Mouse (Mus musculus) neural tube, embryonic 11.5 days (tissue): ENCODE data around the gene D130052B06Rik. TPM values are rescaled to one million over a fixed set of nuclear protein-coding genes. Genes with fewer than 3 reads are reported as not detected.
A peak's percentile ranks its signal among the peaks of the same experiment; 100 is the strongest.

Source experiments
- ATAC-seq: fragments of 200-750 bp; cut with Nextera tagmentation; 2 replicates; pipeline ENCODE4 v1.8.0; 2017; ENCODE audit warnings: moderate number of reproducible peaks, mild to moderate bottlenecking, moderate TSS enrichment, moderate library complexity; ENCODE audit not compliant: insufficient read depth, low FRiP score, low TSS enrichment
- DNase-seq: peaks from one replicate; pipeline ENCODE4 v3.0.0-alpha.2; 2015; ENCODE audit warnings: low spot score
- H3K27ac ChIP-seq: fragments of 300-500 bp; sonication (generic); 2 replicates; pipeline ENCODE4 v1.5.1; 2014; ENCODE audit warnings: low read depth, mild to moderate bottlenecking, low read length
- H3K27me3 ChIP-seq: fragments of 300-500 bp; sonication (generic); 2 replicates; pipeline ENCODE4 v1.6.1; 2014; ENCODE audit warnings: mild to moderate bottlenecking, low read length, mixed read lengths; ENCODE audit not compliant: control insufficient read depth, insufficient read depth
- H3K36me3 ChIP-seq: fragments of 300-500 bp; sonication (generic); 2 replicates; pipeline ENCODE4 v1.6.1; 2014; ENCODE audit warnings: mild to moderate bottlenecking, low read length, moderate library complexity, mixed read lengths; ENCODE audit not compliant: control insufficient read depth, insufficient read depth
- H3K4me1 ChIP-seq: fragments of 300-500 bp; sonication (generic); 2 replicates; pipeline ENCODE4 v1.6.1; 2014; ENCODE audit warnings: low read length, mixed read lengths; ENCODE audit not compliant: control insufficient read depth, insufficient read depth
- H3K4me2 ChIP-seq: fragments of 300-500 bp; sonication (generic); 2 replicates; pipeline ENCODE4 v1.6.1; 2014; ENCODE audit warnings: low read depth, mild to moderate bottlenecking, moderate library complexity
- H3K4me3 ChIP-seq: fragments of 300-500 bp; sonication (generic); 2 replicates; pipeline ENCODE4 v1.5.1; 2014; ENCODE audit warnings: low read depth, low read length
- H3K9ac ChIP-seq: fragments of 300-500 bp; sonication (generic); 2 replicates; pipeline ENCODE4 v1.6.1; 2014; ENCODE audit warnings: mild to moderate bottlenecking, low read length
- H3K9me3 ChIP-seq: fragments of 300-500 bp; sonication (generic); 2 replicates; pipeline ENCODE4 v1.6.1; 2016; ENCODE audit warnings: low read length; ENCODE audit not compliant: control insufficient read depth
- WGBS: fragments of 180-500 bp; shearing (Covaris S2); extraction: QIAGEN DNeasy Blood & Tissue Kit; methylation state at CpG from one replicate; pipeline ENCODE4 v1.1.7; 2014; 5-methylcytosine and 5-hydroxymethylcytosine counted together
- polyA plus RNA-seq: library from polyadenylated mRNA; unstranded; fragments of >200 nt; fragmentation: Nextera tagmentation; extraction: Ambion mirVana; gene quantifications from 2 replicates; pipeline ENCODE4 v1.2.1, GENCODE M21; 2014

Gene D130052B06Rik
- polyA plus RNA-seq, 1 experiment from 2014 or later: 0.09 TPM

GRCm38 (mm10) chr11:33590771-33591170 lies 8.3 kb upstream of the D130052B06Rik start:
- no peaks in the 10 kb centered on the region for H3K27me3 ChIP-seq
- H3K4me3 ChIP-seq: no peak overlapping the region
- 89% methylated on average over 3 of the region's 3 CpGs for WGBS
- H3K36me3 ChIP-seq: no peaks in the 10 kb centered on the region
- DNase-seq (no peak), ATAC-seq (no peak)
- H3K4me1 ChIP-seq: no peaks in the 10 kb centered on the region
- no peak overlapping the region for H3K9ac ChIP-seq
- H3K4me2 ChIP-seq: no peak overlapping the region
- no peak overlapping the region for H3K27ac ChIP-seq
- no peaks in the 10 kb centered on the region for H3K9me3 ChIP-seq

DNA sequence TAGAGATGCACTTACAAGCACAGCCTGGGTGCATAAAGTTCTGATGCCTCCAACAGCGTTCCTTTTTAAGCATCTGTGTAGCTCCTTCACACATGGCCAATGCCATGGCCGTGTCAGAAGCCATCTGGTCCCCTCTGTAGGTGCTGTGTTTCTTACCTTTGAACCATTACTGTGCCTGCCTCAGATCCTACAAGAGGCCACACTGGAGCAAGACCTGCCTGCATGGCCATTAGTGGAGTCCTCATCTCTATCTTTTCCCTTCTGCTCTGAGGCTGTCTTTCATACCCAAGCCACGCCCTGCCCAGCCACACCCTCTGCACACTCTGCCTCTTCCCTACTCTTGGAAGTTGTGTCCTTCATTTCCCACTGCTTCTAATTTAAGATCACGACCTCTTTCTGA lies 6.3 kb upstream of the D130052B06Rik start:
- no peak overlapping the region for H3K9ac ChIP-seq
- no peaks in the 10 kb centered on the region for H3K27me3 ChIP-seq
- no peaks in the 10 kb centered on the region for H3K9me3 ChIP-seq
- no peak overlapping the region for H3K27ac ChIP-seq
- H3K36me3 ChIP-seq: no peaks in the 10 kb centered on the region
- no peak overlapping the region for H3K4me3 ChIP-seq
- ATAC-seq (no peak), DNase-seq (no peak)
- 79% methylated on average over 4 of the region's 4 CpGs for WGBS
- H3K4me1 ChIP-seq: no peaks in the 10 kb centered on the region
- H3K4me2 ChIP-seq: no peak overlapping the region

- Histone ChIP-seq H3K36me3 (no peaks in the 10 kb centered on the region), H3K27me3 (no peaks in the 10 kb centered on the region), H3K4me1 (no peaks in the 10 kb centered on the region), H3K4me2 (no peak overlapping the region), H3K9ac (no peak overlapping the region), H3K27ac (no peak overlapping the region), H3K4me3 (no peak overlapping the region), H3K9me3 (no peaks in the 10 kb centered on the region)
- WGBS: 71% methylated on average over 4 of the region's 4 CpGs
- no peak for DNase-seq
- no peak for ATAC-seq
These were observed 2.4 kb upstream of the D130052B06Rik start for GRCm38 (mm10) chr11:33596655-33597054.

DNA sequence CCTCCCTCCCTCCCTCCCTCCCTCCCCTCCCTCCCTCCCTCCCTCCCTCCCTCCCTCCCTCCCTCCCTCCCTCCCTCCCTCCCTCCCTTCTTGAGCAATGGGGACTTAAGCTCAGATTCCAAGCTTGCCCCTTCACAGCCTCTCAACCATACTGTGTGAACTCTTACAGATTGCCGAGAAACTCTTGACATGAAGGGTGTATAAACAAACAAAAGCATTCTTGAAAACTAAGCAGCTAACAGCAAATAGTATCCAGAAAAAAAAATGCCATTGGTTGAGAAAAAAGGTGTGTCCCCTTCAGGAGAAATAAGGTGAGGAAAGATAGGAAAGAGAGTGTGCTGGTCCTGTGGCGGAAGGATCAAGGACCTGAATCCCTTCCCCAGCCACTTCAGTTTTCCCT lies 4.1 kb downstream of the D130052B06Rik start:
- ATAC-seq (no peak), DNase-seq (no peak)
- Histone ChIP-seq H3K9me3 (no peaks in the 10 kb centered on the region), H3K27me3 (no peaks in the 10 kb centered on the region), H3K4me1 (no peaks in the 10 kb centered on the region), H3K4me3 (no peak overlapping the region), H3K4me2 (no peak overlapping the region), H3K36me3 (no peaks in the 10 kb centered on the region), H3K9ac (no peak overlapping the region), H3K27ac (no peak overlapping the region)
- 82% methylated on average over 2 of the region's 2 CpGs for WGBS

DNA sequence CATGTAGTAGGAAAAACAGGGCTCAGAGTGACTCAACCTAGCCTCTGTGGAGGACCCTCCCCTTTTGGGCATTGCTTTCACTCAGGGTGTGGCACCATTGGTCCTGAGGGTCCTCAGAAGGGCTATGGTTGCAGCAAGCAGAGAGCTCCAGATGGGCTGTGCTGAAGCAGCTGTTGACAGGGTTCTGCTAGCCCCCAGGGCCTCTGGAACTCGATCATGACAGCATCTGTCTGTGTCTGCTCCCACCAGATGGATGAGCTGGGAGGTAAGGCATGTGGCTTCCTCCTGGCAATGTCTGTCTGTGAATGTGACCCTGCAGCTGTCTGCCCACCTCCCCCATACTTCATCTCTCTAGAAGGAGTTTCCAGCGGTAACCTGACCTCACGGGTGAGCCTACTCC lies 8.7 kb downstream of the D130052B06Rik start:
- Histone ChIP-seq H3K4me1 (no peaks in the 10 kb centered on the region), H3K9me3 (no peaks in the 10 kb centered on the region), H3K4me3 (no peak overlapping the region), H3K9ac (no peak overlapping the region), H3K27ac (no peak overlapping the region), H3K36me3 (no peaks in the 10 kb centered on the region), H3K4me2 (no peak overlapping the region), H3K27me3 (no peaks in the 10 kb centered on the region)
- WGBS: 23% methylated on average over 3 of the region's 3 CpGs
- ATAC-seq (no peak), DNase-seq (peak; percentile 33)

DNA sequence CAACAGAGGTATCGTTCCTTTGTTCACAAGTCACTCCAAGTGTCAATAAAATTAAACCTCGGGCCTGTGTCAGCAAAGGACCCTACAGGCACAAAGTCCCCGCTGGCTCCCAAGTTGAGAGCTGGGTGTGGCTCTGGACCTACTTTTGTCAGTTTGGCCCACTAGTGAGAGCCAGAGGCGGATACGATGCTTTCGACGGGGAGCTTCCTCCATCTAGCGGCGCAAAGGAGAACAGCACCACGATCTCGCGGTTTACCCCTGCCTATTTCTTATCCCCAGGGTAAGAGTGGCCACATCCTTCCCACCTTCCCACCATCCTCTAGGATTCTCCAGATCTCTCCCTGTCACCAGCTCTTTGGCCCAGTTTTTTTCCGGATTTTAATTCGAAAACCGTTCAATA lies 15.1 kb downstream of the D130052B06Rik start:
- no peak overlapping the region for H3K4me3 ChIP-seq

GRCm38 (mm10) chr11:33627136-33627742 lies 28.1 kb downstream of the D130052B06Rik start:
- 88% methylated on average over 4 of the region's 4 CpGs for WGBS

More for the DNA sequence above, 15.1 kb downstream of the D130052B06Rik start:
- no peaks in the 10 kb centered on the region for H3K4me1 ChIP-seq
- 7% methylated on average over 15 of the region's 15 CpGs for WGBS
- H3K9ac ChIP-seq: no peak overlapping the region
- ATAC-seq (peak; percentile 53), DNase-seq (peak; percentile 81)
- no peaks in the 10 kb centered on the region for H3K36me3 ChIP-seq
- no peaks in the 10 kb centered on the region for H3K9me3 ChIP-seq
- H3K27me3 ChIP-seq: no peaks in the 10 kb centered on the region
- H3K27ac ChIP-seq: no peak overlapping the region
- H3K4me2 ChIP-seq: no peak overlapping the region

GRCm38 (mm10) chr11:33637107-33637506 lies 38.0 kb downstream of the D130052B06Rik start:
- WGBS: 95% methylated on average over 2 of the region's 2 CpGs
- H3K27me3 ChIP-seq: no peaks in the 10 kb centered on the region
- H3K36me3 ChIP-seq: no peaks in the 10 kb centered on the region

More at GRCm38 (mm10) chr11:33627136-33627742, 28.1 kb downstream of the D130052B06Rik start:
- no peaks in the 10 kb centered on the region for H3K36me3 ChIP-seq
- no peak overlapping the region for H3K4me2 ChIP-seq
- DNase-seq (no peak), ATAC-seq (no peak)
- no peak overlapping the region for H3K9ac ChIP-seq
- no peaks in the 10 kb centered on the region for H3K4me1 ChIP-seq
- no peak overlapping the region for H3K4me3 ChIP-seq
- no peak overlapping the region for H3K27ac ChIP-seq
- H3K27me3 ChIP-seq: no peaks in the 10 kb centered on the region
- no peaks in the 10 kb centered on the region for H3K9me3 ChIP-seq

GRCm38 (mm10) chr11:33649358-33649757 lies 50.3 kb downstream of the D130052B06Rik start:
- ATAC-seq: no peak
- H3K4me1 ChIP-seq: no peaks in the 10 kb centered on the region
- no peaks in the 10 kb centered on the region for H3K27me3 ChIP-seq
- H3K4me3 ChIP-seq: no peak overlapping the region
- 84% methylated on average over 2 of the region's 2 CpGs for WGBS
- no peak overlapping the region for H3K9ac ChIP-seq
- no peaks in the 10 kb centered on the region for H3K36me3 ChIP-seq
- H3K27ac ChIP-seq: no peak overlapping the region
- no peak overlapping the region for H3K4me2 ChIP-seq
- DNase-seq: no peak
- H3K9me3 ChIP-seq: no peaks in the 10 kb centered on the region

More at GRCm38 (mm10) chr11:33637107-33637506, 38.0 kb downstream of the D130052B06Rik start:
- Histone ChIP-seq H3K4me1 (no peaks in the 10 kb centered on the region), H3K4me2 (no peak overlapping the region), H3K9ac (no peak overlapping the region), H3K9me3 (no peaks in the 10 kb centered on the region), H3K27ac (no peak overlapping the region), H3K4me3 (no peak overlapping the region)
- ATAC-seq: no peak
- no peak for DNase-seq
